Mouse (Mus musculus) liver, embryonic 11.5 days (tissue): ENCODE measurements around the gene Ppp1r12b. TPM values are rescaled to one million over a fixed set of nuclear protein-coding genes. Genes with fewer than 3 reads are reported as not detected.

Experiments
- ATAC-seq: fragments of 200-750 bp; cut with Nextera tagmentation; replicated peaks from 2 replicates; pipeline ENCODE4 v1.8.0; 2017; ENCODE audit warnings: moderate number of reproducible peaks, mild to moderate bottlenecking, moderate TSS enrichment, moderate library complexity; ENCODE audit not compliant: low FRiP score
- DNase-seq: peaks from one replicate; pipeline ENCODE4 v3.0.0-alpha.2; 2017; ENCODE audit warnings: low spot score
- H3K27ac ChIP-seq: fragments of 300-500 bp; sonication (generic); 2 replicates; pipeline ENCODE4 v1.5.1; 2014; ENCODE audit warnings: mild to moderate bottlenecking, low read depth, low read length, control low read depth
- H3K27me3 ChIP-seq: fragments of 300-500 bp; sonication (generic); replicated peaks from 2 replicates; pipeline ENCODE4 v1.6.1; 2014; ENCODE audit warnings: low read length, mixed read lengths; ENCODE audit not compliant: control insufficient read depth, insufficient read depth
- H3K36me3 ChIP-seq: fragments of 300-500 bp; sonication (generic); 2 replicates; pipeline ENCODE4 v1.6.1; 2014; ENCODE audit warnings: mild to moderate bottlenecking, low read length, moderate library complexity, mixed read lengths; ENCODE audit not compliant: control insufficient read depth, insufficient read depth
- H3K4me1 ChIP-seq: fragments of 300-500 bp; sonication (generic); replicated peaks from 2 replicates; pipeline ENCODE4 v1.6.1; 2014; ENCODE audit warnings: low read length, mixed read lengths; ENCODE audit not compliant: control insufficient read depth, insufficient read depth
- H3K4me2 ChIP-seq: fragments of 300-500 bp; sonication (generic); 2 replicates; pipeline ENCODE4 v1.6.1; 2014; ENCODE audit warnings: mild to moderate bottlenecking, control low read depth, moderate library complexity
- H3K4me3 ChIP-seq: fragments of 300-500 bp; sonication (generic); 2 replicates; pipeline ENCODE4 v1.5.1; 2014; ENCODE audit warnings: low read depth, low read length, control low read depth
- H3K9ac ChIP-seq: fragments of 300-500 bp; sonication (generic); 2 replicates; pipeline ENCODE4 v1.6.1; 2014; ENCODE audit warnings: low read depth, low read length, control low read depth
- H3K9me3 ChIP-seq: fragments of 300-500 bp; sonication (generic); 2 replicates; pipeline ENCODE4 v1.6.1; 2016; ENCODE audit warnings: low read length, inconsistent platforms, mixed read lengths; ENCODE audit not compliant: control insufficient read depth
- WGBS: fragments of 180-500 bp; shearing (Covaris S2); extraction: QIAGEN DNeasy Blood & Tissue Kit; methylation state at CpG from one replicate; pipeline ENCODE4 v1.1.7; 2014; 5-methylcytosine and 5-hydroxymethylcytosine counted together
- polyA plus RNA-seq: library from polyadenylated mRNA; unstranded; fragments of >200 nt; fragmentation: Nextera tagmentation; extraction: Ambion mirVana; gene quantifications from 2 replicates; pipeline ENCODE4 v1.2.1, GENCODE M21; 2014

The Ppp1r12b gene
- polyA plus RNA-seq, 1 experiment from 2014 or later, result 4.4 TPM

GRCm38 (mm10) chr1:134854325-134854982, 101.3 kb downstream of the Ppp1r12b start:
- no peak overlapping the region for H3K4me3 ChIP-seq
- ATAC-seq (no peak), DNase-seq (peak; percentile 56)
- no peaks in the 10 kb centered on the region for H3K36me3 ChIP-seq
- no peak overlapping the region for H3K9ac ChIP-seq
- H3K4me2 ChIP-seq, result no peak overlapping the region
- no peaks in the 10 kb centered on the region for H3K27me3 ChIP-seq
- H3K9me3 ChIP-seq, result no peaks in the 10 kb centered on the region
- no peak overlapping the region for H3K27ac ChIP-seq
- WGBS, result 89% methylated on average over 1 of the region's 1 CpGs
- H3K4me1 ChIP-seq, result no peaks in the 10 kb centered on the region

GRCm38 (mm10) chr1:134852797-134853196, 102.9 kb downstream of the Ppp1r12b start:
- DNase-seq (no peak), ATAC-seq (no peak; the same call in 1 of the 2 replicates)

GRCm38 (mm10) chr1:134851211-134851610, 104.5 kb downstream of the Ppp1r12b start:
- DNase-seq (no peak), ATAC-seq (no peak)
- no peak overlapping the region for H3K4me3 ChIP-seq
- no peak overlapping the region for H3K27ac ChIP-seq
- H3K9me3 ChIP-seq, result no peaks in the 10 kb centered on the region
- no peaks in the 10 kb centered on the region for H3K36me3 ChIP-seq
- WGBS, result 80% methylated on average over 5 of the region's 5 CpGs
- H3K27me3 ChIP-seq, result no peaks in the 10 kb centered on the region
- no peaks in the 10 kb centered on the region for H3K4me1 ChIP-seq
- H3K4me2 ChIP-seq, result no peak overlapping the region
- no peak overlapping the region for H3K9ac ChIP-seq

More at GRCm38 (mm10) chr1:134852797-134853196, 102.9 kb downstream of the Ppp1r12b start:
- Histone ChIP-seq H3K36me3 (no peaks in the 10 kb centered on the region), H3K4me1 (no peaks in the 10 kb centered on the region), H3K4me2 (no peak overlapping the region), H3K9me3 (no peaks in the 10 kb centered on the region), H3K27me3 (no peaks in the 10 kb centered on the region), H3K4me3 (no peak overlapping the region), H3K9ac (no peak overlapping the region), H3K27ac (no peak overlapping the region)
- 65% methylated on average over 3 of the region's 3 CpGs for WGBS

GRCm38 (mm10) chr1:134850361-134850760, 105.4 kb downstream of the Ppp1r12b start:
- H3K36me3 ChIP-seq, result no peaks in the 10 kb centered on the region
- ATAC-seq (no peak), DNase-seq (no peak)
- H3K27ac ChIP-seq, result no peak overlapping the region
- H3K9ac ChIP-seq, result no peak overlapping the region
- H3K4me2 ChIP-seq, result no peak overlapping the region
- no peaks in the 10 kb centered on the region for H3K4me1 ChIP-seq
- H3K27me3 ChIP-seq, result no peaks in the 10 kb centered on the region
- no peaks in the 10 kb centered on the region for H3K9me3 ChIP-seq
- no peak overlapping the region for H3K4me3 ChIP-seq
- 86% methylated on average over 3 of the region's 3 CpGs for WGBS

- ATAC-seq (no peak), DNase-seq (no peak)
- Histone ChIP-seq H3K27me3 (no peaks in the 10 kb centered on the region), H3K4me3 (no peak overlapping the region), H3K9me3 (no peaks in the 10 kb centered on the region), H3K4me2 (no peak overlapping the region), H3K4me1 (no peaks in the 10 kb centered on the region), H3K27ac (no peak overlapping the region), H3K36me3 (no peaks in the 10 kb centered on the region), H3K9ac (no peak overlapping the region)
- WGBS, result 90% methylated on average over 9 of the region's 9 CpGs
These were observed 107.9 kb downstream of the Ppp1r12b start for GRCm38 (mm10) chr1:134847851-134848250.

GRCm38 (mm10) chr1:134846295-134846988, 109.3 kb downstream of the Ppp1r12b start:
- no peak for ATAC-seq
- H3K4me3 ChIP-seq, result no peak overlapping the region
- 81% methylated on average over 10 of the region's 10 CpGs for WGBS
- H3K9ac ChIP-seq, result no peak overlapping the region
- no peaks in the 10 kb centered on the region for H3K27me3 ChIP-seq
- H3K36me3 ChIP-seq, result no peaks in the 10 kb centered on the region
- H3K9me3 ChIP-seq, result no peaks in the 10 kb centered on the region
- DNase-seq, result no peak
- H3K4me2 ChIP-seq, result no peak overlapping the region
- H3K27ac ChIP-seq, result no peak overlapping the region
- H3K4me1 ChIP-seq, result no peaks in the 10 kb centered on the region

- Histone ChIP-seq H3K4me1 (no peaks in the 10 kb centered on the region), H3K27ac (no peak overlapping the region), H3K9ac (no peak overlapping the region), H3K4me3 (no peak overlapping the region), H3K36me3 (no peaks in the 10 kb centered on the region; the same call in 1 of the 2 replicates), H3K9me3 (no peaks in the 10 kb centered on the region), H3K4me2 (no peak overlapping the region), H3K27me3 (no peaks in the 10 kb centered on the region)
- DNase-seq, result no peak
- 92% methylated on average over 6 of the region's 6 CpGs for WGBS
- ATAC-seq, result no peak
These were observed 112.4 kb downstream of the Ppp1r12b start for GRCm38 (mm10) chr1:134843369-134843768.

GRCm38 (mm10) chr1:134836909-134837480, 118.7 kb downstream of the Ppp1r12b start:
- H3K36me3 ChIP-seq, result peaks cover 9% of the 10 kb centered on the region; the same call in 1 of the 2 replicates
- no peaks in the 10 kb centered on the region for H3K9me3 ChIP-seq
- no peak for DNase-seq
- no peak overlapping the region for H3K4me2 ChIP-seq
- no peak for ATAC-seq
- H3K27me3 ChIP-seq, result no peaks in the 10 kb centered on the region
- no peak overlapping the region for H3K4me3 ChIP-seq
- H3K27ac ChIP-seq, result no peak overlapping the region
- H3K4me1 ChIP-seq, result no peaks in the 10 kb centered on the region
- no peak overlapping the region for H3K9ac ChIP-seq
- 85% methylated on average over 10 of the region's 10 CpGs for WGBS
